10 mouse cellular contexts compared by ENCODE assay signal in the genomic region with DNA sequence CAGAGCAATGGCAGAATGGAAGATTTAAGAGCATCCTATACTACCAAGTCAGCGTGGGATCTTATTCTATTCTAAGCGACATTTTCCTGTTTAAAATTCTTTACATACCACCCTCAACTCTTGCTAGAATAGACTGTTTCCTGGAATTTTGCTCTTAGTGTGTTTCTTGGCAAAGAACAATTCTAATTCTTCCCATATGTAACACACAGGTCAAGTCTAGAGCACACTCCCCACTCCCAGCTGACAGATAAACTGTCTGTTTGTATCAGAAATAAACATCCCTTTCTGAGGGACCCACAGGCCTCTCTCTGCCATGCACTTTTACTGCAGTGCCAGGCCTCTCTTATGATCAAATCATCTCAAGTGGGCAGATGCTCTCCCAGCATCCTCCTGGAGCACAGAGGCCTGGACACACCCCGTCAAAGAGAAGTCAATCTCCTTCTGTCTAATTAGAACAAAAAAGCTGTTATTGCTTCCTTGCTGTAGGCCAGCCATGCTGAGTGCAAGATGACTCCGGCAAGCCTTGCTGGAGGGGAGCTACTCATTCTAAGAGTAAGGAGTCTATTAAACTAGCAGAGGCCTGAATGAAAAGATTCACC.
DNase-seq lines count a peak whose midpoint lies in the region; ATAC-seq and TF ChIP-seq lines count a peak whose summit lies in the region.
"Had no signal": no experiment of that assay in that cellular context is flagged by ENCODE, and none has a peak within 500 bp of the region (broad histone marks: within the 10 kb centered on the region; RNA-seq: fewer than 3 reads in every experiment).

No protein-coding gene starts in this region.

- H3K27me3 ChIP-seq in forebrain, embryonic 11.5 days (ENCODE audit: control insufficient read depth, insufficient read depth, low read length), result no peaks in the 10 kb centered on the region
- no peaks in the 10 kb centered on the region for H3K27me3 ChIP-seq in forebrain, embryonic 16.5 days (replicated peaks; ENCODE audit: control insufficient read depth, insufficient read depth, low read length)
- no peaks in the 10 kb centered on the region for H3K27me3 ChIP-seq in limb, embryonic 13.5 days

- no peak overlapping the region for H3K4me3 ChIP-seq in forebrain, embryonic 11.5 days (ENCODE audit: low read depth, low read length)
- H3K4me3 ChIP-seq in forebrain, embryonic 16.5 days (replicated peaks; ENCODE audit: low read length), result no peak overlapping the region
- H3K4me3 ChIP-seq in layer of hippocampus, adult 2 months, result no peak overlapping the region
- H3K4me3 ChIP-seq in brown adipose tissue, adult 24 weeks (ENCODE audit: insufficient read depth, low read depth, low read length), result no peak overlapping the region
- no peak overlapping the region for H3K4me3 ChIP-seq in limb, embryonic 13.5 days
- H3K4me3 ChIP-seq: myocyte had no signal

- peak; percentile 43 for DNase-seq in forebrain, embryonic 11.5 days (ENCODE audit: low spot score)
- no peak for DNase-seq in layer of hippocampus, adult 2 months (ENCODE audit: low spot score in 2 of 2)
- no peak for DNase-seq in layer of hippocampus, postnatal 36 days
- no peak for DNase-seq in spleen, postnatal 14 days (ENCODE audit: low spot score in 2 of 2)
- DNase-seq: cerebellum, adult 9-11 months had no signal

- H3K4me1 ChIP-seq in forebrain, embryonic 11.5 days (replicated peaks; ENCODE audit: control insufficient read depth, insufficient read depth, low read length), result no peaks in the 10 kb centered on the region; the same call in 1 of the 2 replicates
- H3K4me1 ChIP-seq in forebrain, embryonic 16.5 days (replicated peaks; ENCODE audit: control insufficient read depth, insufficient read depth, low read length), result peaks cover 4% of the 10 kb centered on the region; the same call in 1 of the 2 replicates
- peaks cover 43% of the 10 kb centered on the region for H3K4me1 ChIP-seq in brown adipose tissue, adult 24 weeks (ENCODE audit: control insufficient read depth, insufficient read depth, insufficient read length, low read length)
- H3K4me1 ChIP-seq in limb, embryonic 13.5 days, result peaks cover 43% of the 10 kb centered on the region

- no peak overlapping the region for H3K27ac ChIP-seq in forebrain, embryonic 11.5 days (ENCODE audit: low read depth, low read length)
- no peak overlapping the region; the same call in 1 of the 2 replicates for H3K27ac ChIP-seq in forebrain, embryonic 16.5 days (ENCODE audit: low read length)
- peak overlapping the region; percentile 74 for H3K27ac ChIP-seq in layer of hippocampus, adult 2 months
- H3K27ac ChIP-seq in brown adipose tissue, adult 24 weeks (replicated peaks; ENCODE audit: low read depth, low read length), result peak overlapping the region; percentile 97
- H3K27ac ChIP-seq in limb, embryonic 13.5 days, result peak overlapping the region; percentile 73

- WGBS in forebrain, embryonic 11.5 days, result 68% methylated on average over 4 of the region's 4 CpGs
- WGBS in forebrain, embryonic 16.5 days, result 77% methylated on average over 4 of the region's 4 CpGs
- 37% methylated on average over 4 of the region's 4 CpGs for WGBS in limb, embryonic 13.5 days

- H3K9ac ChIP-seq in forebrain, embryonic 11.5 days (ENCODE audit: low read length), result no peak overlapping the region
- no peak overlapping the region for H3K9ac ChIP-seq in forebrain, embryonic 16.5 days (replicated peaks; ENCODE audit: low read depth, low read length)
- no peak overlapping the region for H3K9ac ChIP-seq in limb, embryonic 13.5 days

- no peak for ATAC-seq in forebrain, embryonic 11.5 days (replicated peaks; ENCODE audit: low FRiP score)
- no peak for ATAC-seq in forebrain, embryonic 16.5 days
- 0 out of 2 replicates have a peak, but pooled peaks have one; percentile 40 for ATAC-seq in limb, embryonic 13.5 days (ENCODE audit: low FRiP score, low read depth)
- ATAC-seq in inflammation-experienced regulatory T-cells, adult 6 months, result no peak

- H3K36me3 ChIP-seq in forebrain, embryonic 11.5 days (ENCODE audit: control insufficient read depth, insufficient read depth, low read length), result no peaks in the 10 kb centered on the region
- no peaks in the 10 kb centered on the region for H3K36me3 ChIP-seq in forebrain, embryonic 16.5 days (ENCODE audit: control insufficient read depth, insufficient read depth)
- H3K36me3 ChIP-seq in limb, embryonic 13.5 days, result no peaks in the 10 kb centered on the region

- TF ChIP-seq CTCF in layer of hippocampus, adult 2 months (conservative IDR thresholded peaks at IDR 0.05), result no peak

- H3K4me2 ChIP-seq in forebrain, embryonic 11.5 days (ENCODE audit: low read depth, low read length, severe bottlenecking), result no peak overlapping the region
- H3K4me2 ChIP-seq in forebrain, embryonic 16.5 days (ENCODE audit: low read length), result no peak overlapping the region
- H3K4me2 ChIP-seq in limb, embryonic 13.5 days (replicated peaks), result no peak overlapping the region

- no peaks in the 10 kb centered on the region for H3K9me3 ChIP-seq in forebrain, embryonic 11.5 days (ENCODE audit: control insufficient read depth, low read length)
- no peaks in the 10 kb centered on the region for H3K9me3 ChIP-seq in forebrain, embryonic 16.5 days (ENCODE audit: control insufficient read depth, low read length)
- H3K9me3 ChIP-seq in limb, embryonic 13.5 days, result no peaks in the 10 kb centered on the region

Comparison
In these comparisons a context has a peak if more than half of its experiments do, and no peak if none do; other contexts are left out.
1. H3K27ac ChIP-seq: peak in layer of hippocampus, adult 2 months (single experiment), brown adipose tissue, adult 24 weeks (single experiment) and limb, embryonic 13.5 days (single experiment); none in forebrain, embryonic 11.5 days (single experiment) and forebrain, embryonic 16.5 days (single experiment).